Mouse (Mus musculus) activated CD4-positive, CD25-positive, alpha-beta regulatory T cell, adult 4 months (primary cell): ENCODE measurements around the gene Paxx. TPM values are rescaled to one million over a fixed set of nuclear protein-coding genes. Genes with fewer than 3 reads are reported as not detected.
A peak's percentile ranks its signal among the peaks of the same experiment; 100 is the strongest.

ENCODE experiments used
- ATAC-seq: one replicate; pipeline ENCODE4 v1.8.0; 2017
- polyA plus RNA-seq, 2 experiments: library from polyadenylated mRNA; unstranded; fragments of 100-300 nt; shearing (Covaris generic); gene quantifications; one replicate each; pipeline ENCODE4 v1.2.1; 2017

Gene Paxx
- polyA plus RNA-seq, 2 experiments from 2014 or later, result 72.8 to 74.8 TPM

- ATAC-seq, result no peak
Measured at GRCm38 (mm10) chr2:25480541-25480940, 19.6 kb upstream of the Paxx start.

GRCm38 (mm10) chr2:25479551-25480311, 18.8 kb upstream of the Paxx start:
- no peak for ATAC-seq

GRCm38 (mm10) chr2:25477967-25478675, 17.2 kb upstream of the Paxx start:
- ATAC-seq, result no peak

- ATAC-seq, result no peak
Measured at GRCm38 (mm10) chr2:25477541-25477940, 16.6 kb upstream of the Paxx start.

GRCm38 (mm10) chr2:25472550-25472949, 11.7 kb upstream of the Paxx start:
- no peak for ATAC-seq

GRCm38 (mm10) chr2:25469969-25470368, 9.1 kb upstream of the Paxx start, which contains the start of gene Ptgds:
Gene Ptgds (minus strand): TSS chr2:25470046.
- no peak for ATAC-seq

- no peak for ATAC-seq
Measured at GRCm38 (mm10) chr2:25468962-25469915, 8.3 kb upstream of the Paxx start.

GRCm38 (mm10) chr2:25467606-25468303, 6.9 kb upstream of the Paxx start:
- no peak for ATAC-seq

- peak; percentile 85 for ATAC-seq
Measured at GRCm38 (mm10) chr2:25465816-25466635, 5.1 kb upstream of the Paxx start.

GRCm38 (mm10) chr2:25465256-25465655, 4.4 kb upstream of the Paxx start:
- ATAC-seq, result no peak

GRCm38 (mm10) chr2:25463630-25464029, 2.7 kb upstream of the Paxx start:
- no peak for ATAC-seq

- ATAC-seq, result no peak
Measured at GRCm38 (mm10) chr2:25461407-25461806, 513 bp upstream of the Paxx start.

- ATAC-seq, result no peak
Measured at GRCm38 (mm10) chr2:25460135-25460534, 759 bp downstream of the Paxx start.

GRCm38 (mm10) chr2:25458911-25459310, 2.0 kb downstream of the Paxx start:
- no peak for ATAC-seq

GRCm38 (mm10) chr2:25457022-25457896, 3.6 kb downstream of the Paxx start:
- no peak for ATAC-seq

- ATAC-seq, result no peak
Measured at GRCm38 (mm10) chr2:25456205-25456953, 4.5 kb downstream of the Paxx start, which contains the start of gene Clic3. Gene Clic3 (plus strand): TSS chr2:25456838.

- no peak for ATAC-seq
Measured at GRCm38 (mm10) chr2:25452951-25453350, 7.9 kb downstream of the Paxx start.

GRCm38 (mm10) chr2:25450853-25451647, 9.8 kb downstream of the Paxx start:
- ATAC-seq, result no peak

GRCm38 (mm10) chr2:25442682-25443081, 18.2 kb downstream of the Paxx start:
- ATAC-seq, result no peak
